Mouse (Mus musculus) cerebellum, adult 2 months (tissue): ENCODE measurements around the gene Tnfsf11. TPM values are rescaled to one million over a fixed set of nuclear protein-coding genes. Genes with fewer than 3 reads are reported as not detected.
A peak's percentile ranks its signal among the peaks of the same experiment; 100 is the strongest.

Experiments
- DNase-seq, 2 experiments: peaks; one replicate each; pipeline ENCODE4 v3.0.0; 2021
- H3K27ac ChIP-seq: fragments of 200-500 bp; 2 replicates; pipeline ENCODE4 v1.5.1; 2012; ENCODE audit warnings: low read length, control low read depth, inconsistent platforms; ENCODE audit not compliant: insufficient read depth
- H3K27me3 ChIP-seq: fragments of 200-500 bp; 2 replicates; pipeline ENCODE4 v1.6.1; 2012; ENCODE audit warnings: inconsistent platforms, mild to moderate bottlenecking, low read length, moderate library complexity; ENCODE audit not compliant: control insufficient read depth, insufficient read depth
- H3K4me1 ChIP-seq: fragments of 200-500 bp; 2 replicates; pipeline ENCODE4 v1.6.1; 2011; ENCODE audit warnings: low read length; ENCODE audit not compliant: control insufficient read depth, insufficient read depth
- H3K4me3 ChIP-seq: fragments of 200-500 bp; replicated peaks from 2 replicates; pipeline ENCODE3; 2011; ENCODE audit warnings: mild to moderate bottlenecking, low read depth, low read length, control low read depth; ENCODE audit not compliant: insufficient read depth
- CTCF ChIP-seq: fragments of 200-500 bp; IDR thresholded peaks from 2 replicates; pipeline ENCODE4 v1.5.1; 2011; ENCODE audit warnings: low read depth, mild to moderate bottlenecking, control low read depth, low read length, moderate library complexity, borderline replicate concordance; ENCODE audit not compliant: insufficient read depth
- POLR2A ChIP-seq: fragments of 200-500 bp; IDR thresholded peaks from 2 replicates; pipeline ENCODE4 v1.6.1; 2011; ENCODE audit warnings: low read length, control low read depth, borderline replicate concordance; ENCODE audit not compliant: insufficient read depth
- WGBS: fragments of 180-500 bp; shearing (Covaris S2); methylation state at CpG from one replicate; pipeline ENCODE4 v1.1.7; 2018; 5-methylcytosine and 5-hydroxymethylcytosine counted together
- polyA plus RNA-seq: library from polyadenylated mRNA; depleted of rRNA; stranded (reverse); fragments of >200 nt; gene quantifications from 2 replicates; pipeline ENCODE4 v1.2.3, GENCODE M21; 2012

The Tnfsf11 gene
- polyA plus RNA-seq, 1 experiment = not detected

- no peaks in the 10 kb centered on the region for H3K27me3 ChIP-seq
- DNase-seq = no peak
- no peak overlapping the region for H3K27ac ChIP-seq
- no peak for TF ChIP-seq CTCF
- no peak for TF ChIP-seq POLR2A
- 77% methylated on average over 3 of the region's 3 CpGs for WGBS
- H3K4me1 ChIP-seq = no peaks in the 10 kb centered on the region
- no peak overlapping the region for H3K4me3 ChIP-seq
Measured at GRCm38 (mm10) chr14:78319000-78319399, 11.2 kb upstream of the Tnfsf11 start.

GRCm38 (mm10) chr14:78317623-78318022 is 9.8 kb upstream of the Tnfsf11 start:
- Histone ChIP-seq H3K27me3 (no peaks in the 10 kb centered on the region), H3K4me1 (no peaks in the 10 kb centered on the region), H3K27ac (no peak overlapping the region), H3K4me3 (no peak overlapping the region)
- no peak for DNase-seq
- WGBS = 80% methylated on average over 5 of the region's 5 CpGs
- TF ChIP-seq CTCF = no peak

- WGBS = 90% methylated on average over 3 of the region's 3 CpGs
- DNase-seq = no peak
- H3K27me3 ChIP-seq = no peaks in the 10 kb centered on the region
- TF ChIP-seq CTCF (no peak), POLR2A (no peak)
- H3K27ac ChIP-seq = no peak overlapping the region
- H3K4me1 ChIP-seq = no peaks in the 10 kb centered on the region
- no peak overlapping the region for H3K4me3 ChIP-seq
Measured at GRCm38 (mm10) chr14:78300914-78301313, 6.9 kb downstream of the Tnfsf11 start.

- TF ChIP-seq CTCF = no peak
- TF ChIP-seq POLR2A = no peak
- H3K27ac ChIP-seq = no peak overlapping the region
- WGBS = 92% methylated on average over 7 of the region's 7 CpGs
- DNase-seq = no peak
- no peaks in the 10 kb centered on the region for H3K4me1 ChIP-seq
- no peaks in the 10 kb centered on the region for H3K27me3 ChIP-seq
- H3K4me3 ChIP-seq = no peak overlapping the region
Measured at GRCm38 (mm10) chr14:78292687-78293086, 15.2 kb downstream of the Tnfsf11 start.

- Histone ChIP-seq H3K27me3 (no peaks in the 10 kb centered on the region), H3K27ac (no peak overlapping the region), H3K4me1 (no peaks in the 10 kb centered on the region), H3K4me3 (no peak overlapping the region)
- no peak for DNase-seq
- TF ChIP-seq POLR2A (no peak), CTCF (no peak)
- 62% methylated on average over 9 of the region's 9 CpGs for WGBS
Measured at GRCm38 (mm10) chr14:78289912-78290523, 17.8 kb downstream of the Tnfsf11 start.

- Histone ChIP-seq H3K27me3 (no peaks in the 10 kb centered on the region), H3K4me3 (no peak overlapping the region), H3K4me1 (no peaks in the 10 kb centered on the region), H3K27ac (no peak overlapping the region)
- TF ChIP-seq CTCF (no peak), POLR2A (no peak)
- DNase-seq = no peak
- WGBS = 22% methylated on average over 5 of the region's 5 CpGs
Measured at GRCm38 (mm10) chr14:78288903-78289302, 18.9 kb downstream of the Tnfsf11 start.

GRCm38 (mm10) chr14:78287906-78288800 is 19.7 kb downstream of the Tnfsf11 start:
- no peak overlapping the region for H3K4me3 ChIP-seq
- no peak overlapping the region for H3K27ac ChIP-seq
- WGBS = 40% methylated on average over 7 of the region's 7 CpGs
- DNase-seq = peak in 1 of 2 experiments; percentile 9
- H3K27me3 ChIP-seq = no peaks in the 10 kb centered on the region
- no peaks in the 10 kb centered on the region for H3K4me1 ChIP-seq
- TF ChIP-seq CTCF (peak; percentile 59; the same call in 1 of the 2 replicates), POLR2A (no peak)
